ENCODE assay signal across 27 mouse cellular contexts in genomic region chr3:60094386-60095156, GRCm38 (mm10). TPM values are rescaled to one million over a fixed set of nuclear protein-coding genes. Genes with fewer than 3 reads are reported as not detected.
A peak's percentile ranks its signal among the peaks of the same experiment; 100 is the strongest.
DNase-seq lines count a peak whose midpoint lies in the region; ATAC-seq and TF ChIP-seq lines count a peak whose summit lies in the region.
"Had no signal": no experiment of that assay in that cellular context is flagged by ENCODE, and none has a peak within 500 bp of the region (broad histone marks: within the 10 kb centered on the region; RNA-seq: fewer than 3 reads in every experiment).

No protein-coding gene starts in this region.

- no peak for TF ChIP-seq CTCF in kidney, postnatal 0 days (IDR thresholded peaks at IDR 0.05; ENCODE audit: low read depth)
- TF ChIP-seq CTCF in liver, embryonic 14.5 days (IDR thresholded peaks at IDR 0.05; ENCODE audit: low read depth) = no peak

- WGBS in kidney, postnatal 0 days = 74% methylated on average over 2 of the region's 2 CpGs
- 94% methylated on average over 2 of the region's 2 CpGs for WGBS in kidney, embryonic 14.5 days
- 29% methylated on average over 2 of the region's 2 CpGs for WGBS in liver, embryonic 14.5 days (ENCODE audit: insufficient replicate concordance)
- 72% methylated on average over 2 of the region's 2 CpGs for WGBS in midbrain, embryonic 10.5 days

- no peak overlapping the region for H3K4me2 ChIP-seq in kidney, postnatal 0 days (ENCODE audit: low read length)
- H3K4me2 ChIP-seq in kidney, embryonic 14.5 days (replicated peaks; ENCODE audit: low read depth, low read length) = no peak overlapping the region
- H3K4me2 ChIP-seq in liver, embryonic 14.5 days (ENCODE audit: low read depth) = no peak overlapping the region
- H3K4me2 ChIP-seq: forebrain, embryonic 13.5 days; limb, embryonic 15.5 days; neural tube, embryonic 12.5 days had no signal

- H3K27ac ChIP-seq in kidney, postnatal 0 days = no peak overlapping the region
- H3K27ac ChIP-seq in kidney, embryonic 14.5 days (ENCODE audit: low read depth, low read length) = no peak overlapping the region
- no peak overlapping the region for H3K27ac ChIP-seq in liver, embryonic 14.5 days
- H3K27ac ChIP-seq in midbrain, embryonic 10.5 days (replicated peaks) = no peak overlapping the region
- H3K27ac ChIP-seq: forebrain, embryonic 13.5 days; heart, embryonic 10.5 days; hindbrain, embryonic 10.5 days; hindbrain, postnatal 0 days; limb, embryonic 15.5 days; neural tube, embryonic 12.5 days had no signal

- H3K9ac ChIP-seq in kidney, postnatal 0 days (ENCODE audit: low read depth, low read length) = no peak overlapping the region
- H3K9ac ChIP-seq in kidney, embryonic 14.5 days (ENCODE audit: low read depth, low read length) = no peak overlapping the region
- no peak overlapping the region for H3K9ac ChIP-seq in liver, embryonic 14.5 days (replicated peaks)
- H3K9ac ChIP-seq: forebrain, embryonic 13.5 days; limb, embryonic 15.5 days; neural tube, embryonic 12.5 days had no signal

- H3K4me3 ChIP-seq in kidney, postnatal 0 days (replicated peaks; ENCODE audit: low read depth, low read length) = no peak overlapping the region
- no peak overlapping the region for H3K4me3 ChIP-seq in kidney, embryonic 14.5 days (ENCODE audit: low read length)
- no peak overlapping the region for H3K4me3 ChIP-seq in liver, embryonic 14.5 days (ENCODE audit: insufficient read depth in 1 of 2, low read depth in 2 of 2, low read length in 2 of 2)
- H3K4me3 ChIP-seq in midbrain, embryonic 10.5 days = no peak overlapping the region
- H3K4me3 ChIP-seq: erythroblast, embryonic 14.5 days; forebrain, embryonic 13.5 days; heart, embryonic 10.5 days; hindbrain, embryonic 10.5 days; limb, embryonic 15.5 days; neural tube, embryonic 12.5 days had no signal

- peak; percentile 46; the same call in 1 of the 2 replicates for ATAC-seq in kidney, postnatal 0 days (replicated peaks; ENCODE audit: low FRiP score, low read depth)
- ATAC-seq in kidney, embryonic 14.5 days (ENCODE audit: low FRiP score, low TSS enrichment) = no peak
- peak; percentile 61 for ATAC-seq in liver, embryonic 14.5 days (ENCODE audit: insufficient read depth)
- ATAC-seq: forebrain, embryonic 13.5 days; hindbrain, postnatal 0 days had no signal

- peak; percentile 58 for TF ChIP-seq EP300 in liver, embryonic 14.5 days (IDR thresholded peaks at IDR 0.05; ENCODE audit: low read depth)

- no peaks in the 10 kb centered on the region for H3K36me3 ChIP-seq in kidney, postnatal 0 days (ENCODE audit: insufficient read depth, low read length)
- no peaks in the 10 kb centered on the region for H3K36me3 ChIP-seq in kidney, embryonic 14.5 days (ENCODE audit: control insufficient read depth, insufficient read depth, low read length)
- no peaks in the 10 kb centered on the region for H3K36me3 ChIP-seq in liver, embryonic 14.5 days (replicated peaks; ENCODE audit: control insufficient read depth, insufficient read depth, low read depth)
- H3K36me3 ChIP-seq in midbrain, embryonic 10.5 days = no peaks in the 10 kb centered on the region
- H3K36me3 ChIP-seq: heart, embryonic 10.5 days; hindbrain, embryonic 10.5 days; limb, embryonic 15.5 days; neural tube, embryonic 12.5 days had no signal

- H3K9me3 ChIP-seq in kidney, postnatal 0 days (replicated peaks; ENCODE audit: low read length) = no peaks in the 10 kb centered on the region
- H3K9me3 ChIP-seq in kidney, embryonic 14.5 days (ENCODE audit: control insufficient read depth, low read length) = no peaks in the 10 kb centered on the region
- no peaks in the 10 kb centered on the region for H3K9me3 ChIP-seq in liver, embryonic 14.5 days (ENCODE audit: control insufficient read depth, low read length)
- H3K9me3 ChIP-seq in midbrain, embryonic 10.5 days (replicated peaks) = no peaks in the 10 kb centered on the region
- H3K9me3 ChIP-seq: forebrain, embryonic 13.5 days; heart, embryonic 10.5 days; hindbrain, embryonic 10.5 days; limb, embryonic 15.5 days; neural tube, embryonic 12.5 days had no signal

- no peaks in the 10 kb centered on the region for H3K27me3 ChIP-seq in kidney, postnatal 0 days (ENCODE audit: insufficient read depth, low read length)
- H3K27me3 ChIP-seq in kidney, embryonic 14.5 days (ENCODE audit: control insufficient read depth, insufficient read depth, low read length) = no peaks in the 10 kb centered on the region
- H3K27me3 ChIP-seq in liver, embryonic 14.5 days (ENCODE audit: control insufficient read depth, insufficient read depth, low read length) = no peaks in the 10 kb centered on the region
- no peaks in the 10 kb centered on the region for H3K27me3 ChIP-seq in midbrain, embryonic 10.5 days (ENCODE audit: low read depth, poor library complexity, severe bottlenecking)
- H3K27me3 ChIP-seq: forebrain, embryonic 13.5 days; limb, embryonic 15.5 days; neural tube, embryonic 12.5 days had no signal

- H3K4me1 ChIP-seq in kidney, postnatal 0 days (replicated peaks; ENCODE audit: insufficient read depth, low read length) = no peaks in the 10 kb centered on the region
- no peaks in the 10 kb centered on the region for H3K4me1 ChIP-seq in kidney, embryonic 14.5 days (ENCODE audit: control insufficient read depth, insufficient read depth, low read length)
- peaks cover 0 to 6% of the 10 kb centered on the region in 2 experiments; a peak in 3 of 4 replicates for H3K4me1 ChIP-seq in liver, embryonic 14.5 days (replicated peaks; ENCODE audit: control insufficient read depth in 2 of 2, insufficient read depth in 2 of 2, low read length in 1 of 2)
- no peaks in the 10 kb centered on the region for H3K4me1 ChIP-seq in midbrain, embryonic 10.5 days
- H3K4me1 ChIP-seq: forebrain, embryonic 13.5 days; heart, embryonic 10.5 days; hindbrain, embryonic 10.5 days; limb, embryonic 15.5 days; neural tube, embryonic 12.5 days had no signal

- no peak for DNase-seq in kidney, postnatal 0 days (ENCODE audit: low spot score)
- peak; percentile 47 to 76 for DNase-seq in kidney, postnatal 25 days
- DNase-seq in liver, embryonic 14.5 days (ENCODE audit: low read depth in 3 of 3, low spot score in 3 of 3) = peak in 2 of 3 experiments; percentile 14 to 20
- peak; percentile 47 for DNase-seq in yolk sac, embryonic 10.5 days (ENCODE audit: low spot score)
- DNase-seq in midbrain, embryonic 10.5 days (ENCODE audit: low spot score) = no peak
- no peak for DNase-seq in embryo, embryonic 9.5 days (ENCODE audit: extremely low spot score)
- no peak for DNase-seq in left cerebral cortex, adult 18-20 months (ENCODE audit: low spot score in 2 of 2)
- DNase-seq: B cell, adult 2 months; cerebellum, adult 9-10 months; gastrocnemius, postnatal 36 days; layer of hippocampus, postnatal 36 days; lung, postnatal 14 days; right cerebral cortex, adult 18-20 months; thymus, postnatal 36 days had no signal

RNA-seq across cellular contexts. Expression of gene Sucnr1, which starts 12.9 kb away (rescaled TPM):
- polyA plus RNA-seq in kidney, postnatal 0 days (2015; fragmentation: Nextera tagmentation; extraction: Ambion mirVana) = 17.6 and 18.8 TPM in 2 replicates
- polyA plus RNA-seq in kidney, embryonic 14.5 days (2014; fragmentation: Nextera tagmentation; extraction: Ambion mirVana) = 1.4 and 1.8 TPM in 2 replicates
- polyA plus RNA-seq in liver, embryonic 14.5 days (2012; rRNA removed) = 0.04 and 0.11 TPM in 2 replicates
- 0.40 TPM in 1 of 2 replicates, not detected in the other for polyA plus RNA-seq in liver, embryonic 14.5 days (2014; fragmentation: Nextera tagmentation; extraction: Ambion mirVana)
- polyA plus RNA-seq in midbrain, embryonic 10.5 days (2016; fragmentation: Nextera tagmentation; extraction: Ambion mirVana) = not detected in 2 replicates
- not detected for total RNA-seq in left cerebral cortex, adult 18-20 months (2021)
- total RNA-seq: common myeloid progenitor, adult 5-6 weeks; gastrocnemius, postnatal 36 days; hindbrain, postnatal 0 days; layer of hippocampus, adult 18-20 months; layer of hippocampus, postnatal 36 days; left cerebral cortex, postnatal 36 days had no signal
- polyA plus RNA-seq: embryonic facial prominence, embryonic 11.5 days; erythroblast, embryonic 14.5 days; forebrain, embryonic 13.5 days; heart, embryonic 10.5 days; heart, postnatal 0 days; neural tube, embryonic 12.5 days had no signal

Comparison
In these comparisons a context has a peak if more than half of its experiments do, and no peak if none do; other contexts are left out.
1. DNase-seq: peak in kidney, postnatal 25 days (2 of 2), liver, embryonic 14.5 days (2 of 3) and yolk sac, embryonic 10.5 days (single experiment); none in kidney, postnatal 0 days (single experiment), midbrain, embryonic 10.5 days (single experiment), embryo, embryonic 9.5 days (single experiment) and left cerebral cortex, adult 18-20 months (0 of 2).